Mouse (Mus musculus) adrenal gland, postnatal 14 days (tissue): ENCODE results near the gene Tec. TPM values are rescaled to one million over a fixed set of nuclear protein-coding genes. Genes with fewer than 3 reads are reported as not detected.

Experiments used
- DNase-seq: peaks from one replicate; pipeline ENCODE4 v3.0.0; 2021; ENCODE audit warnings: mixed read lengths
- total RNA-seq: library from RNA; stranded (reverse); gene quantifications from 2 replicates; pipeline ENCODE4 v1.2.3, GENCODE M21; 2021

The Tec gene
- total RNA-seq, 1 experiment from 2014 or later = 3.3 TPM

- peak; percentile 76 for DNase-seq
Measured at GRCm38 (mm10) chr5:72891534-72891933, 23.3 kb upstream of the Tec start.

DNA sequence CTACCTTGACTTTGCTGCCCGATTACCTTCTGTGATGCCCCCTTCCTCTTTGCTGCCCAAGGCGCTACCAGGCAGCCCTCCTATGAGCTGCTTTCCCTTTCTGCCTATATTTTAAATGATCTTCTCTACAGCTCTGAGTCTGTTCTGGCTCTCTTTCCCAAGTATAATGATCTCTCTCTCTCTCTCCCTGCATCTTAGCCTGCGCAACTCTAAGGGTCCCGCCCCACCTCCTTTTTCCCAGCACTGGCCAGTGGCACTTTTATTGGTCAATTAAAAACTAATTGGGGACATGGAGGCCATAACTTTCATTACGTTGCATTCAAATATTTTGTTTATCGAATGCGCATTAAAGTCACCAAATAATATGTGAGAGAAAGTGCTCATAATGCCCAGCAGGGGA lies 20.0 kb upstream of the Tec start:
- no peak for DNase-seq

DNA sequence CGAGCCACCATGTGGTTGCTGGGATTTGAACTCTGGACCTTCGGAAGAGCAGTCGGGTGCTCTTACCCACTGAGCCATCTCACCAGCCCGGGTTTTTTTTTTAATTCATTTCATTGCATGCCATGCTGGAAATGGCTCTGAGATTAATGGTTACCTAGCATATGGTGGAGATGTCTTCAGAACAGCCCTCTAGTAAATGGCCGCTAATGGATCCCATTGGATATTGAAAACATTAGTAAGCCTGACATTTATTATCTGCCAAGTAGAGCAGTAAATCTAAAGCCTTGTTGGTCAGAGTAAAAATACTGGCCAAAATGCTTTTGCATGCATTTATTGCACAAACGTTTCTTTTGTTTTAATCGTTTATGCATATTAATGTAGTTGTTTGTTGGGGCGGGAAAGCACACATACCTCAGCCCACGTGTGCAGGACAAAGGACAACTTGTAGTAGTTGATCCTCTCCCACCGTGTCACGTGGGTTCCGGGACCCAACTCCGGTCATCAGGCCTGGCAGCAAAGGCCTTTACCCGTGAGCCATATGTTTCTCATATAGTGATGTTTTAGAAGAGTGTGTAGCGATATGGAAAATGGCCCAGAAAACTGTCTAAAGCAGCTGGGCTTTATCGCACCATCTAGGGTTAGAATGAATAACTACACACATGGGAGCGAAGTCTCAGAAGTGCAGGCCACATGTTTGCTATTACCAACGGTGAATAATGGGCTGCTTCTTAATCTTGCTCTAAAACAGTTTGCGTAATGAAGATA lies 18.4 kb upstream of the Tec start:
- DNase-seq = no peak

DNA sequence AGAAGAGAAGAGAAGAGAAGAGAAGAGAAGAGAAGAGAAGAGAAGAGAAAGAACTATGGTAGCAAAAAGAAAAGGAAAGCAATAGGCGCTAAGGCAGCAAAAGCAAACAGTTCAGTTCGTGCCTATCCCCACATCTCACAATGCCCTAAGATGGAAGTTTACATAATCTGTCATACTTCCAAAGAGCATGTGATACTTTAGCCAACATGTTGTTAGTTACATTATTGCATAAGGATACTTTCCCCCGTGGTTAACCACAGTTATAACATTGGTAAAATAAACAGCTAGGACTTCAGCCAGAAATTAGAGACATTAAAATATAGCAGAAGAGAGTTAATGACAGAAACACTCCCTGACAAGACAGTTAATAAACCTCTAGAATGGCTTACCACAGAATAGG lies 15.4 kb upstream of the Tec start:
- DNase-seq = no peak

GRCm38 (mm10) chr5:72882412-72882765 lies 14.1 kb upstream of the Tec start:
- peak; percentile 48 for DNase-seq

DNA sequence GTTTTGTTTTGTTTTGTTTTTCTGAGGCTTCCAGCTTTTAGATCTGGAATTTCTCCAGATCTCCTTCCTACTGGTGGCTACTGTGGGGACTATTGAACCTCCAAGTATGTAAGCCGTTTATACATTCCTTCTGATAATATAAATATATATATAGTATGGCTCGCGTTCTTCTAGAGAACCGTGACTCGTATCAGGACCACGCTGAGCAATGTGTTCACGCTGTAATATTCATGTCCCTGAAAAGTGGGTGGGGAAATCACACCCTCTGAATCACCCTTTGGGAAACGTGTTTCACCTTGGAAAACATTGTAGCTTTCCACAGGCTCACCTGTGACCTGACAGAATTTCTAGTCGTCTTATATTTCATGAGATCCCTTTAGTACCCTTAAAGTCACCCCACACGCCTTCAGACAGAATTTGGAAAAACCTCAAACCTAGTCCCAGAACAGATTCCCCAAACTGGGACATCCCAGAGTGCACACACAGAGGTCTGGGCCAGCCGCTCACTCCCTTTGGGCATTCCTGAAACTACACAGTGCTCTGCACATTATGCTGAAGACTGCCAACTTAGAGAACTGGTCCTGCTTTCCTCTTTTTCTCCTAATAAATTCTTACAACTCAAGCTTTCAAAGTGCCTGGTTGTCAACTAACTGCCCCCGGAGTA lies 13.6 kb upstream of the Tec start:
- no peak for DNase-seq

GRCm38 (mm10) chr5:72879736-72880135 lies 11.5 kb upstream of the Tec start:
- no peak for DNase-seq

DNA sequence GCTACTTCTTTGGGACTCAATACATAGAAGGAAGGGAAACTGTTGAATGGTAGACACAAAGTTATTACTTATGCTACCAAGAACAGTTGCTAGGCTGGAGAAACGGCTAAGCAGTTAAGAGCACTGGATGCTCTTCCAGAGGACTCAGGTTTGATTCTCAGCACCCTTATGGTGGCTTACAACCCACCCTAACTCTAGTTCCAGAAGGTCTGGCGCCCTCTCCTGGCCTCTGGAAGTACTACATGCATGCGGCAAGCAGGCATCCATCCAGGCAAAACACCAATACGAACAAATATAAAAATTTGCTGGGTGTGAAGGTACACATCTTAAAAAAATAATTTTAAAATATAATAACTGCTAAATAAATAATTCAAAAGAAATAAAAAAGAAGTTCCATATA lies 2.8 kb upstream of the Tec start:
- no peak for DNase-seq

DNA sequence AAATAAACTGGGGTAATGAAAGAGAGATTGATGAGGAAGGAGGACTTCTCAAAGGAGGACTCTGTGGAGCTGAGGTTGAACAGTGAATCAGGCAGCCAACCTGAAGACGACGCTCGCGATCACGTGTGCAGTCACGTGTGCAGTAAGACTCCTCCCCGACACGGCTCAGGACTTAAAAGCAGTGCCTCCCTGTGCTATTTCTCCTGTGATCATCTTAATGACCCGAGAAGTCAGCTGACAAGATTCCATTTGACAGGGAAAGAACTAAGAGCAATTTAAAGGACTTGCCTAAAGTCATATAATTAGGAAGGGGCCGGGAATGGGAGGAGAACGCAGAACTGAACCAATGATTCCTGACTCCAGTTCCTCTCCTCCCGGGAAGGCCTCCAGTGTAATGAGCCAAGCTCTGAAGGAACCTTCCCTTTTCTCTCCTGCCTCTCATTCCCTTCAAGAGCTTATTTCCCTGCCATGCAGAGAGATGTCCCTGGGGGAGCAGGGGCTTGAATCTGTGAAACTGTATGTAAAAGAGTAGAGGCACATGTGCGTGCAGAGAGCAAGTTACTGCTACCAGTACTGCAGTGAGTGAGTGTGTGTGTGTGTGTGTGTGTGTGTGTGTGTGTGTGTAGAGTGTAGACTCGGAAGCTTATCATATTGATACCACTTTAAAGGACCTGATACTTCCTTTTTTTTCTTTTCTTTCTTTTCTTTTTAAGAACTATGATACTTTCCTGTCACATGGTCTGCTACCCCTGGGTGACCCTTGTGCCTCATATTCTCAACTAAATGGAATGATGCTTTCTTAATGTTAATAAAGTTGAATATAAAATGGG lies 1.7 kb upstream of the Tec start:
- DNase-seq = no peak

- no peak for DNase-seq
Measured at GRCm38 (mm10) chr5:72867036-72867672, 1.1 kb downstream of the Tec start.

DNA sequence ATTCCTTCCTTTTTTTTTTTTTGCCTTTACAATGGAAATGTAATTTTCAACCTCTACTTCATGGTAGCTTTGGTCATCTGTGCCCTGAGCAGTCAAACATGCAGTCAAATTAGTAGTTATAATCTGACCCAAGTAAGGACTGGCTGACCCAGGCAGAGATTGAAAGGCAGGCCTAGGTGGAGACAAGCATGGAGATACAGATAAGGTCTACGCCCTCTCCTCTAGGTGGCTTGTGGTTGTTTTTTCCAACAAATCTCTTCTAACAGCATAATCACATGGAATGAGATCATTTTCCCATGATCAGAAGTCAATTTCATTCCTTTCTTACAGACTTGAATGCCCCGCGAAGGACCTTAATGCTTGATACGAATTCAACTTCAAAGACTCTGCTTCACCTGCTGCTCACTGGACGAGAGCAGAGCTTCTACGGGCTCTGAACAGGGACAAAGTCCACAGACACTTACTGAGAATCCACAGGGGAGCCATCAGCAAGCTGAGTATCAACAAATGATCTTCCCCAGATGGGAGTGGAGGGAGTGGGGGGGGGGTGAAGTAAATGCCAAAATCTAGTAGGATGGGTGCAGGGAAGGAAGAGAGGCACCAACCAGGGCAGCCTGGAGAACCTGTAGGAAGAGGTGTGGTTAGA lies 1.9 kb downstream of the Tec start:
- no peak for DNase-seq

GRCm38 (mm10) chr5:72864654-72865178 lies 3.6 kb downstream of the Tec start:
- no peak for DNase-seq

- no peak for DNase-seq
Measured at GRCm38 (mm10) chr5:72863166-72863565, 5.1 kb downstream of the Tec start.

- DNase-seq = no peak
Measured at GRCm38 (mm10) chr5:72861726-72862385, 6.4 kb downstream of the Tec start.

- no peak for DNase-seq
Measured at GRCm38 (mm10) chr5:72860899-72861298, 7.4 kb downstream of the Tec start.

- DNase-seq = no peak
Measured at GRCm38 (mm10) chr5:72858306-72858705, 10.0 kb downstream of the Tec start.

DNA sequence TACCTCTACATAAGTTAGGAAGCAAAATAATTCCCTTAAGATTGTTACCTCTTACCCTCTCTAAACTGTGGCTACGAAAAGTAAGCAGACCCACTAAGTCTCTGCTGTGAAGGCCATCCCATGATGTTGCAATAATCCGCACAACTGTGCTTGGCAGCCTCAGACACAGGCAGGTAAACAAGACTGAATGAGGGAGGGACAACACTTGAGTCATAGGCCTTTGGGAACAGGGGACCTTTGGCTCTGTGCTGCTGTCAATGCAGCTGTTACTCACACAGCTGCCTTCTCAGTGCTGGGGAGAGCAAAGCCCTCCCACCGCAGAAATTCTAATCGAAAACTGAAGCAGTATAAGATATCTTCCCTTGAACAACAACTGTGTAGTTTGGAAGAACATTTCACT lies 10.5 kb downstream of the Tec start:
- no peak for DNase-seq

DNA sequence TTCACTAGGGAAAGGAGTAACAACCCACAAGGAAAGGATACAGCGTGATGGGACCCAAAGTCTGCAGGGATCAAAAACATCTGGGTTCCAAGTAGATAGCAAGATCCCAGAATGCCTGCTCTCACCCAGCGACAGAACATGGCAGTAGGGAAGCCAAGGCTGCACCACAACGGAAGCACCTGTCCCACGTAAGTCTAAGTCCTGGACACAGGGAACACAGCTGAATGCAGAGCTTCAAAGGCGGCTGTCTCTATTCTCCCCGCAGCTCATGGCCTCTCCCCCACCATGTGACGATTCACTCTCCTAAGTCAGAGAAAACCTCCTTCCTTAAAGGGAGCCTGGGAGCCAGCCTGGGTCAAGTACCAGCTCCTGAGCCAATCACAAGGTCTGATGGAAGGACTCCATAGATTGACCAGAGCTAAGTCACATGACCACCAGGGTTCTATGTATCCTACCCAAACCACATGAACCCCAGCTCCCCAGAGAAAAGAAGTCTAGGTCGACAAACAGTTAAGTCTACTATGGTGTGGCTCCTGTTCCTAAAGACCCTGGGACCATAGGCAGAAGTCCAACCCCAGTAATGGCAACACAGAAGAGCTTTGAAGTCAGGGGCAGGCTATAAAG lies 11.9 kb downstream of the Tec start:
- no peak for DNase-seq

DNA sequence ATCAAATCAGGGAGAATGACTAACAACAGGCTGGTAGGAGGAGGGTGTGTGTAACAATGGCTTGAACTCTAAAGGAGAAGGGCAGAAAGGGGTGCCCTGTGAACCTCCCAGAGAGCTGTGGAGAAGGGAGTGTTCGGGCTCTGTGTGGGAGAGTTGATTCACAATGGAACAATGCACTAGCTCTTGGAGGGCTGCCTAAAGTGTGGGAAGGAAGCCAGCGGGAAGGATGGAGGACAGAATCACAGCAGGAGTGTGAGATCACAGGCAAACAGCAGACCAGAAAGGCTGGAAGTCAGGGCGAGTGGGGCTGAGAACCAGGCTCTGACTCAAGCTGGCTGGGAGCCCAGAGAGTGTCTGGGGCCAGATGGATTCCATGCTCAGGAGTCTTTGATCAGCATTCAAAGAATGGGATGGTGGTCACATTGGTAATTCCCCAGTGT lies 12.6 kb downstream of the Tec start:
- peak; percentile 84 for DNase-seq

GRCm38 (mm10) chr5:72854141-72854990 lies 13.9 kb downstream of the Tec start:
- DNase-seq = no peak
